ENCODE assay signal across 35 mouse cellular contexts in genomic region chr1:58077882-58078281, GRCm38 (mm10). TPM values are rescaled to one million over a fixed set of nuclear protein-coding genes. Genes with fewer than 3 reads are reported as not detected.
"Had no signal": no experiment of that assay in that cellular context is flagged by ENCODE, and none has a peak within 500 bp of the region (broad histone marks: within the 10 kb centered on the region; RNA-seq: fewer than 3 reads in every experiment).

No protein-coding gene starts in this region.

- H3K4me2 ChIP-seq: limb, embryonic 12.5 days; limb, embryonic 13.5 days; limb, embryonic 15.5 days; liver, embryonic 11.5 days; liver, embryonic 13.5 days; liver, embryonic 15.5 days; lung, embryonic 14.5 days; lung, embryonic 15.5 days; midbrain, embryonic 11.5 days; midbrain, embryonic 12.5 days; midbrain, embryonic 13.5 days; midbrain, embryonic 15.5 days; neural tube, embryonic 12.5 days had no signal

- H3K27ac ChIP-seq: left cerebral cortex, adult 2 months; limb, embryonic 10.5 days; limb, embryonic 12.5 days; limb, embryonic 13.5 days; limb, embryonic 15.5 days; liver, embryonic 13.5 days; liver, embryonic 14.5 days; liver, embryonic 15.5 days; lung, embryonic 15.5 days; macrophage; midbrain, embryonic 10.5 days; midbrain, embryonic 12.5 days; midbrain, embryonic 13.5 days; midbrain, embryonic 15.5 days; neural tube, embryonic 12.5 days had no signal

- H3K9ac ChIP-seq: limb, embryonic 12.5 days; limb, embryonic 13.5 days; limb, embryonic 15.5 days; liver, embryonic 13.5 days; liver, embryonic 14.5 days; liver, embryonic 15.5 days; lung, embryonic 14.5 days; lung, embryonic 15.5 days; midbrain, embryonic 12.5 days; midbrain, embryonic 13.5 days; midbrain, embryonic 15.5 days; neural tube, embryonic 12.5 days had no signal

- DNase-seq: left cerebral cortex, postnatal 4 days; liver, embryonic 13.5 days; lung, adult 18-20 months; lung, adult 2 months; lung, embryonic 14.5 days; lung, postnatal 10 days; lung, postnatal 14 days; lung, postnatal 36 days; lung, postnatal 4 days; midbrain, embryonic 14.5 days had no signal

- H3K4me1 ChIP-seq: limb, embryonic 10.5 days; limb, embryonic 12.5 days; limb, embryonic 13.5 days; limb, embryonic 15.5 days; liver, embryonic 13.5 days; liver, embryonic 15.5 days; megakaryocyte, embryonic 14.5 days; midbrain, embryonic 15.5 days; neural tube, embryonic 12.5 days had no signal

- ATAC-seq: lung, postnatal 0 days; midbrain, embryonic 13.5 days; midbrain, embryonic 15.5 days; midbrain, embryonic 16.5 days had no signal

- H3K4me3 ChIP-seq: left cerebral cortex, adult 2 months; limb, embryonic 10.5 days; limb, embryonic 12.5 days; limb, embryonic 13.5 days; limb, embryonic 15.5 days; liver, embryonic 13.5 days; liver, embryonic 15.5 days; lung, embryonic 15.5 days; megakaryocyte, embryonic 14.5 days; midbrain, embryonic 10.5 days; midbrain, embryonic 12.5 days; midbrain, embryonic 13.5 days; midbrain, embryonic 15.5 days; myocyte; neural tube, embryonic 12.5 days had no signal

- H3K9me3 ChIP-seq: limb, embryonic 10.5 days; limb, embryonic 12.5 days; limb, embryonic 13.5 days; limb, embryonic 15.5 days; liver, embryonic 13.5 days; liver, embryonic 15.5 days; lung, embryonic 15.5 days; midbrain, embryonic 10.5 days; midbrain, embryonic 12.5 days; midbrain, embryonic 13.5 days; midbrain, embryonic 15.5 days; neural tube, embryonic 12.5 days had no signal

- H3K27me3 ChIP-seq: limb, embryonic 12.5 days; limb, embryonic 13.5 days; limb, embryonic 15.5 days; liver, embryonic 13.5 days; liver, embryonic 15.5 days; lung, embryonic 15.5 days; megakaryocyte, embryonic 14.5 days; midbrain, embryonic 12.5 days; midbrain, embryonic 13.5 days; midbrain, embryonic 15.5 days; neural tube, embryonic 12.5 days had no signal

- H3K36me3 ChIP-seq: limb, embryonic 10.5 days; limb, embryonic 12.5 days; limb, embryonic 13.5 days; limb, embryonic 15.5 days; liver, embryonic 13.5 days; liver, embryonic 15.5 days; lung, embryonic 15.5 days; midbrain, embryonic 10.5 days; midbrain, embryonic 12.5 days; midbrain, embryonic 13.5 days; midbrain, embryonic 15.5 days; neural tube, embryonic 12.5 days had no signal

RNA-seq across cellular contexts. Expression of gene Aox3, which starts 35.0 kb away (rescaled TPM):
- total RNA-seq: megakaryocyte progenitor cell, adult 5-6 weeks; megakaryocyte-erythroid progenitor cell, adult 5-6 weeks; midbrain, postnatal 0 days had no signal
- polyA plus RNA-seq: liver, embryonic 11.5 days; macrophage; myocyte; neural tube, embryonic 11.5 days had no signal

RNA-seq across cellular contexts. Expression of gene Aox1, which starts 48.2 kb away (rescaled TPM):
- total RNA-seq: megakaryocyte progenitor cell, adult 5-6 weeks; megakaryocyte-erythroid progenitor cell, adult 5-6 weeks had no signal
- polyA plus RNA-seq: limb, embryonic 11.5 days had no signal
